Mouse (Mus musculus): ENCODE measurements around the gene Rxfp4.

Gene Rxfp4

GRCm38 (mm10) chr3:88652846-88653515, at the start of gene Rxfp4:
TSS of gene Rxfp4 (minus strand) at chr3:88653142.
- DNase-seq (ENCODE audit: low spot score in 2 of 2): no peak

GRCm38 (mm10) chr3:88701222-88701621, 48.3 kb upstream of the Rxfp4 start:
- no peak for DNase-seq (ENCODE audit: low spot score in 2 of 2)

GRCm38 (mm10) chr3:88700247-88700646, 47.3 kb upstream of the Rxfp4 start:
- no peak for DNase-seq (ENCODE audit: low spot score in 2 of 2)

- DNase-seq (ENCODE audit: low spot score in 2 of 2): no peak
Measured at GRCm38 (mm10) chr3:88698834-88699233, 45.9 kb upstream of the Rxfp4 start.

- no peak for DNase-seq (ENCODE audit: low spot score in 2 of 2)
Measured at GRCm38 (mm10) chr3:88698051-88698450, 45.1 kb upstream of the Rxfp4 start.

- DNase-seq (ENCODE audit: low spot score in 2 of 2): no peak
Measured at GRCm38 (mm10) chr3:88695545-88695944, 42.6 kb upstream of the Rxfp4 start.

- DNase-seq (ENCODE audit: low spot score in 2 of 2): no peak
Measured at GRCm38 (mm10) chr3:88689079-88689478, 36.1 kb upstream of the Rxfp4 start.

GRCm38 (mm10) chr3:88686734-88687611, 34.0 kb upstream of the Rxfp4 start:
- DNase-seq (ENCODE audit: low spot score in 2 of 2): no peak

GRCm38 (mm10) chr3:88685958-88686451, 33.1 kb upstream of the Rxfp4 start:
- DNase-seq (ENCODE audit: low spot score in 2 of 2): peak; percentile 26 to 37

GRCm38 (mm10) chr3:88684980-88685941, 32.3 kb upstream of the Rxfp4 start, which contains the start of gene Khdc4:
TSS of gene Khdc4 (plus strand) at chr3:88685803.
- DNase-seq (ENCODE audit: low spot score in 2 of 2): peak; percentile 94 to 96

GRCm38 (mm10) chr3:88684236-88684979, 31.5 kb upstream of the Rxfp4 start:
- DNase-seq (ENCODE audit: low spot score in 2 of 2): no peak

GRCm38 (mm10) chr3:88683814-88684213, 30.9 kb upstream of the Rxfp4 start:
- DNase-seq (ENCODE audit: low spot score in 2 of 2): no peak

- peak; percentile 24 to 73 for DNase-seq (ENCODE audit: low spot score in 2 of 2)
Measured at GRCm38 (mm10) chr3:88677399-88677798, 24.5 kb upstream of the Rxfp4 start.

- no peak for DNase-seq (ENCODE audit: low spot score in 2 of 2)
Measured at GRCm38 (mm10) chr3:88664095-88664494, 11.2 kb upstream of the Rxfp4 start.

- no peak for DNase-seq (ENCODE audit: low spot score in 2 of 2)
Measured at GRCm38 (mm10) chr3:88659798-88660197, 6.9 kb upstream of the Rxfp4 start.

- no peak for DNase-seq (ENCODE audit: low spot score in 2 of 2)
Measured at GRCm38 (mm10) chr3:88658441-88659127, 5.6 kb upstream of the Rxfp4 start.

GRCm38 (mm10) chr3:88655619-88656018, 2.7 kb upstream of the Rxfp4 start:
- DNase-seq (ENCODE audit: low spot score in 2 of 2): no peak

GRCm38 (mm10) chr3:88654621-88655020, 1.7 kb upstream of the Rxfp4 start:
- DNase-seq (ENCODE audit: low spot score in 2 of 2): no peak

GRCm38 (mm10) chr3:88653516-88654370, 801 bp upstream of the Rxfp4 start:
- no peak for DNase-seq (ENCODE audit: low spot score in 2 of 2)

Measured in thymus, postnatal 10 days (tissue).